Mouse (Mus musculus) T-helper 2 cell (primary cell): Measurements from ENCODE around the gene Cryzl2.

Source experiments
- in situ Hi-C: fragments of 300-600 bp; cut with MboI, MseI; formaldehyde crosslinking; loops from one replicate; pipeline ENCODE4 v1.15.1; 2025; ENCODE audit warnings: high pct_unique_total_duplicates

Gene Cryzl2

DNA sequence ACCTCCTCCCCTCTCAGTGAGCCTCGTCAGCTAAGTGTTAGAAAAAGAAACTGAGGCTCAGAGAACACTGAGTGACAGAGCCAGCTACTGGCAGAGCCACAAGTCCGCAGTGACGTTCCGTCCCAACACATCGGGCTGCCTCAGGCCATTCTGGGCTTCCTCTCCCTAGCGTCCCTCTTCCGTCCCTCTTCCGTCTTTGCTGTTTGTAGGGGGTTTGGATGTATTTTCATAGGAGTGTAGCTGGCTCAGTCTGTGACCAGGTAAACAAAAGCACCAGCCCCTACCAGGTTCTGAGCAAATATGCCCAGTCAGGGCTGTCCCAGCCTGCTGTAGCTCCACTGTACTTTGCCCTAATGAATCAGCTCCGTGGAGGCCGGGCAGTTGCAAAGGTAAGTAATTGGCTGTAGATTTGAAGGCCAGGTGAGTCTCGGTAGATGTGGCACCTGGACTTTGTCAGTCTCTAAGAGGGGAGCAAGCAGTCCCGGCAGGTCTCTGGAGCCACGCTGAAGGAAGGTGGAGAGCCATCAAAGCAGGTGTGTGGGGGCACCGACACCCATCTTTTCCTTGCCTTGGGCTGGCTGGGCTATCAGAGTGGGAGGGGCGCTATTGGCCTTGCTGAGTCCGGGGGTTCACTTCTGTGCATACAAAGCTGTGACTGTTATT, 67.4 kb downstream of the Cryzl2 start:
- in situ Hi-C loops: no loop called here

DNA sequence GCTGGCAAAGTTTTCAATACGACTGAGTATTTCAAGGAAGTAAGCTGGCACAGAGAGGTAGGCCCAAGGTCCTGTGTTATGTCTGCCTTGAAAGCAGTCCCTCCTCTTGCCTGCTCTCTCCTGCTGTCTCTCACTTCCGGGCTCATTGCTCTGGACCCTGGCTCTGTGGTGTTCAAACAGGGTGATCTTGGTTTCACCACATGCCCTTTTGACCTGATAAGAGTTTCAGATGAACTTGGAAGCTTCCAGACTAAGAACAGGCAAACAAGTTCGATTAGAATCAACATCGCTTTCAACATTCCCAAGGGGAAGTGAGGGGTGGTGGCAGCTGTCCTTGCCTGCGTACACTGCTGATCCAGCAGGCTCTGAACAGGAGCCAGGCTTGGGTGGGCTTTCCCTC, 68.2 kb downstream of the Cryzl2 start:
- in situ Hi-C loops: no loop called here

DNA sequence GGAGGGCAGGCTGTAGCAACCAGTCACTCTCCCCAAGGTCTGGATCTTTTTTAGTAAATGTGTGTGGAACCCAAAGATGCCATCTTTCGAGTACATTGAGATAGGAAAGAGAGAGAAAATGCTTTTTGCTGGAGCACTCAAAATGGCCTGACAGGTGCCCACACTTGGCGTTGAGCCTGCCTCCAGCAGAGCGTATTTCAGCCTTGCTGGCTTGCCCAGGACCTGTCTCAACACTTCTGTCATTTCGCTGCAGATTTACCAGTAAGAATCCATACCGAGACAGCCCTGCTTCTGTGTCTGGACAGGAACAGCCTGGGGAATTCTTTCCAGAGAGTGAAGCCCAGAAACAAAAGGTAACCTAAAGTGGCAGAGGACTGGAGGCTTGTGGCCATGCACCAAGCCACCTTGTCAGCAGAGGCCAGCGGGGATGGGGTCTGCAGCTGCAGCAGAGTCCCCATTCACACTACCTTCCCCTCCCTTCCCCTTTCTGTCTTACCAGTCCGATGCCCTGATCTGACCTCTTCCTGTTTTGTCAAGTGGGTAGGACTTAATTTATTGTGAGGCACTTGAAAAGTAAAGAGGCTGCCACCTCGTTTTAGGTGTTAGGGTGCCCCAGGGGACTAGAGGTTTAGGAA, 74.6 kb downstream of the Cryzl2 start:
- in situ Hi-C loops: no loop called here

DNA sequence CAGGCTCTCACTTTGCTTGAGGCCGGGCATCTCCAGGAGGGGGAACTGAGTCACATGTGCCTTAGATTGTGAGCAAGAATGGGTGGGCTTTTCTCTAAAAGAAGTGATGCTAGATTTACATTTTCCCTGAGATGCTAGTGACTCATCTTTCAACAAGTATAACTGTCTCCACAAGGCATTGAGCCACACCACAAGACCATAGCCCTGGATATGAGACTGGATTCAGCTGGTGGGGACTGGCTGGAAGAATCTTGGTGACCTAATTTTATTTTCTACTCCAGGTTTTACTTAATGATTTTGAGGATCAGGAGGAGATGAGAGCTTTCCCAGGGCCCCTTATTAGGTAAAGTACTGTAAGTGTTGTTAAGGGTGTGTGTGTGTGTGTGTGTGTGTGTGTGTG, 77.2 kb downstream of the Cryzl2 start:
- in situ Hi-C loops: no loop called here

DNA sequence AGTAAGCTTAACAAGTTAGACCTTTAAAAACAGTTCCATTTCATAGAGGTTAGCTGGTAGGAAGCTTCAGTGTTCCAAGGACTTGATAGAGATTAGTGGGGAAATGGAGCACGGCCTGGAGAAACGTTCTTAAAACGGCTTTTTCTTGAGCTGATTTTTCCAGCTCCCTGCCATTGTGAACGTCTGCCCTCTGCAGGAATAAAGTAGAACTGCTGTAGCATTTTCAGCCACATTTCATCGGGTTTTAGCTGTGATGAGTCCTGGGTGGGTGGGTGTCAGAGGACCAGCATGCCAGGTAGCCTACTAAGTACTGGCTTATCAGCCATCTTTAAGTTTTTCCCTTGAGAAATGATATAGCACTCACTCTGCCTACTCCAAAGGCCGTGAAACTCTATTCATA, 78.1 kb downstream of the Cryzl2 start:
- in situ Hi-C loops: no loop called here

DNA sequence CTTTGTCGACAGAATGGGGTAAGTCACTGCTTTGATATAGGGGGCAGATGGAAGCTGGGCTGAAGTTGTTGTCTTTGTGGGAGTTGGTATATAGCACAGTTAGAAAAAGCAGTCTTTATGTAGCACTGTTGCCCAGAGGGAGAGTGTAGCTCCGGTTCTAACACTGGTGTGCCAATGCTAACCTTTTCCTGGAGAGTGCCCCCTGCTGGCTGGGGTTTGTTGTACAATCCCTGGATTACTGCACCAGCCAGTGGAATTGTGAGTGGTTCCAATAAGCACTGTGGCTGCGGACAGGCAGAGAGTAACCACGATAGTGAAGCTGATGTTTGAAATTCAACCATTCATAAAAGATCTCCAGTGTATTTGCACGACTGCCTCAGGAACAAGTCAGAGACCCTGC, 79.3 kb downstream of the Cryzl2 start:
- in situ Hi-C loops: no loop called here
